Comparison of ENCODE assay signal across 11 mouse cellular contexts in the genomic region with DNA sequence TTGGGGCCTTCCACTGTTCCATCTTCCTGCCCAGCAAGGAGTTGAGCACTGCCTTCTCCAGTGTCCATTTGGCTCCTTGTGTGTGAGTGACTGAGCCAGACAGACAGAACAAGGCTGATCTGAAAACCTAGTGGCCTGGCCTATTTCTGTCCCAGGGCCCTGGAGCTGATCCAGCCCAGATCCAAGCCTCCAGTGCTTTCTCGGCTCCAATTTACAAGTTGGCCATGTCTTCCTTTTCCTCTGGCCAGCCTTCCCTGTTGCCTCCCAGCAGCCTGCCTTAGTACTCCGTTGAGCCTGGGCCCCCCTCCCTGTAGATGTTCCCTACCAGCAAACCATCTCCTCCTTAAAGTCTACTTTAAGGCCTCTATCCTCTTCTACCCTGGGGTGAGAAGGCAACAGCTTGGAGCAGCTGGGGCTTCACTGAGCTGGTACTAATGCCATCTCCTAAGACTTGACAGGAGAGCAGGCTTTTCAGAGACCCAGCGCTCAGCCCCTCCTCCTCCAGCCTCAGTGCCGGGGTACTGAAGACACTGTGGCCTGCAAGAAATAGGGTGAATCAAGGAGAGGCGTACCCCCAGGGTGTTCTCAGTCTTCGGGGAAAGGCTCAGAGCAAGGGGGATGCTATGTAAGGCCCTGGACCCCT.
DNase-seq lines count a peak whose midpoint lies in the region; ATAC-seq and TF ChIP-seq lines count a peak whose summit lies in the region.
"Had no signal": no experiment of that assay in that cellular context is flagged by ENCODE, and none has a peak within 500 bp of the region (broad histone marks: within the 10 kb centered on the region; RNA-seq: fewer than 3 reads in every experiment).

No protein-coding gene starts in this region.

- no peaks in the 10 kb centered on the region for H3K36me3 ChIP-seq in stomach, postnatal 0 days (ENCODE audit: control insufficient read depth, insufficient read depth, low read length)
- H3K36me3 ChIP-seq: embryonic facial prominence, embryonic 13.5 days; limb, embryonic 12.5 days had no signal

- no peak for ATAC-seq in stomach, postnatal 0 days (ENCODE audit: low FRiP score, low TSS enrichment)

- WGBS in stomach, postnatal 0 days, result 72% methylated on average over 6 of the region's 6 CpGs

- DNase-seq in adrenal gland, postnatal 10 days, result peak; percentile 52
- DNase-seq in adrenal gland, adult 8-10 months, result no peak
- peak; percentile 11 to 28 for DNase-seq in left cerebral cortex, postnatal 10 days (ENCODE audit: extremely low spot score in 1 of 2, low spot score in 2 of 2)
- no peak for DNase-seq in left cerebral cortex, adult 8-10 months (ENCODE audit: low spot score in 2 of 2)
- peak; percentile 65 for DNase-seq in cerebellum, adult 8-10 months
- peak; percentile 21 to 40 for DNase-seq in heart, adult 9 months (ENCODE audit: low spot score in 2 of 2)
- no peak for DNase-seq in stomach, postnatal 0 days (ENCODE audit: low spot score)
- DNase-seq in frontal cortex, postnatal 14 days (ENCODE audit: low spot score in 2 of 2), result no peak

- no peak for TF ChIP-seq CTCF in stomach, postnatal 0 days (IDR thresholded peaks at IDR 0.05; ENCODE audit: low read depth)

- no peak overlapping the region for H3K4me3 ChIP-seq in stomach, postnatal 0 days (ENCODE audit: low read depth, low read length)
- H3K4me3 ChIP-seq: embryonic facial prominence, embryonic 13.5 days; limb, embryonic 12.5 days had no signal

- no peaks in the 10 kb centered on the region for H3K9me3 ChIP-seq in stomach, postnatal 0 days (ENCODE audit: control insufficient read depth, low read length)
- H3K9me3 ChIP-seq: embryonic facial prominence, embryonic 13.5 days; limb, embryonic 12.5 days had no signal

- no peak overlapping the region for H3K9ac ChIP-seq in stomach, postnatal 0 days (ENCODE audit: low read length)
- H3K9ac ChIP-seq: embryonic facial prominence, embryonic 13.5 days; limb, embryonic 12.5 days had no signal

- TF ChIP-seq EP300 in stomach, postnatal 0 days (optimal IDR thresholded peaks at IDR 0.05), result no peak

- no peaks in the 10 kb centered on the region for H3K4me1 ChIP-seq in stomach, postnatal 0 days (replicated peaks; ENCODE audit: control insufficient read depth, insufficient read depth)
- H3K4me1 ChIP-seq: limb, embryonic 12.5 days had no signal

- H3K27ac ChIP-seq in stomach, postnatal 0 days (replicated peaks), result no peak overlapping the region
- H3K27ac ChIP-seq: embryonic facial prominence, embryonic 13.5 days; limb, embryonic 12.5 days; macrophage had no signal

- H3K4me2 ChIP-seq in stomach, postnatal 0 days (replicated peaks; ENCODE audit: low read depth), result no peak overlapping the region
- H3K4me2 ChIP-seq: embryonic facial prominence, embryonic 13.5 days; limb, embryonic 12.5 days had no signal

- no peaks in the 10 kb centered on the region for H3K27me3 ChIP-seq in stomach, postnatal 0 days (ENCODE audit: control insufficient read depth, insufficient read depth, low read length)

- intact Hi-C loops in left cerebral cortex, postnatal 10 days (cut with DNase I), result no loop called here

Comparison
In these comparisons a context has a peak if more than half of its experiments do, and no peak if none do; other contexts are left out.
1. DNase-seq: peak in adrenal gland, postnatal 10 days (single experiment), left cerebral cortex, postnatal 10 days (2 of 2), cerebellum, adult 8-10 months (single experiment) and heart, adult 9 months (2 of 2); none in adrenal gland, adult 8-10 months (single experiment), left cerebral cortex, adult 8-10 months (0 of 2), stomach, postnatal 0 days (single experiment) and frontal cortex, postnatal 14 days (0 of 2).